Mouse (Mus musculus) liver, adult 2 months (tissue): Measurements from ENCODE around the gene Myo1d.

Experiments
- CTCF ChIP-seq: fragments of 200-500 bp; IDR thresholded peaks from 2 replicates; pipeline ENCODE4 v1.5.1; 2011; ENCODE audit warnings: low read depth, low read length, control low read depth
- POLR2A ChIP-seq: fragments of 200-500 bp; IDR thresholded peaks from 2 replicates; pipeline ENCODE4 v1.6.1; 2011; ENCODE audit warnings: low read length, control low read depth; ENCODE audit not compliant: insufficient read depth; ENCODE audit errors: extremely low read depth

DNA sequence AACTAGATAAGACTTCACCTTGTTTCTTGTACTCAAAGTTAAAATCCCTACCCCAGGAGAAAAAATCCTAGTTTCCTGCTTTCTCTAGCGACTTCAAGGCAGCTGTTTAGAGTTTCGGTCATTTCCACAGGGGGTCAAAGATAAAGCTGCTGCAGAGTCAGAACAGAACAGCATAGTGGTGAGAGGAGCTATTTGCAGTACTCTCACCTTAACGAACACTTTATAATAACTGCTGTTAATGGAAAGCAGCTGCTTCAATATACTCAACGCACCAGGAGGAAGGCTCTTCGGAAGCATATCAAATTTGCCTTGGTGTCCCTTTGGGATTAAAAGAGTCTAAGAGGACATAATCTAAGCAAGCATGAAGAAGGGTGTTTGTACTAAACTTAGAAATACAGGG, 190.4 kb downstream of the Myo1d start:
- TF ChIP-seq CTCF (no peak), POLR2A (no peak)
